Mouse (Mus musculus) kidney, adult 2 months (tissue): ENCODE results near the gene Bud23. TPM values are rescaled to one million over a fixed set of nuclear protein-coding genes. Genes with fewer than 3 reads are reported as not detected.

Source experiments
- DNase-seq: peaks from one replicate; pipeline ENCODE4 v3.0.0; 2021
- H3K27ac ChIP-seq: fragments of 200-500 bp; 2 replicates; pipeline ENCODE4 v1.5.1; 2012; ENCODE audit warnings: low read depth, low read length, control low read depth, inconsistent platforms; ENCODE audit not compliant: insufficient read depth
- H3K27me3 ChIP-seq: fragments of 200-500 bp; replicated peaks from 2 replicates; pipeline ENCODE4 v1.6.1; 2012; ENCODE audit warnings: mild to moderate bottlenecking, moderate library complexity, low read length, inconsistent platforms; ENCODE audit not compliant: control insufficient read depth, insufficient read depth
- H3K36me3 ChIP-seq: fragments of 200-500 bp; 2 replicates; pipeline ENCODE4 v1.6.1; 2012; ENCODE audit warnings: mild to moderate bottlenecking, moderate library complexity, low read length, inconsistent platforms; ENCODE audit not compliant: control insufficient read depth, insufficient read depth
- H3K4me1 ChIP-seq: fragments of 200-500 bp; 2 replicates; pipeline ENCODE4 v1.6.1; 2011; ENCODE audit warnings: low read length; ENCODE audit not compliant: control insufficient read depth, insufficient read depth
- H3K4me3 ChIP-seq: fragments of 200-500 bp; 2 replicates; pipeline ENCODE4 v1.5.1; 2011; ENCODE audit warnings: mild to moderate bottlenecking, low read depth, low read length, control low read depth; ENCODE audit not compliant: insufficient read depth
- CTCF ChIP-seq: fragments of 200-500 bp; conservative IDR thresholded peaks from 2 replicates; pipeline ENCODE4 v1.5.1; 2011; ENCODE audit warnings: low read depth, mild to moderate bottlenecking, control low read depth, low read length, moderate library complexity, mixed read lengths; ENCODE audit not compliant: insufficient read depth, insufficient read length
- POLR2A ChIP-seq: fragments of 200-500 bp; IDR thresholded peaks from one replicate; pipeline ENCODE4 v1.6.1; 2011; ENCODE audit warnings: low read depth, low read length, control low read depth
- WGBS: fragments of 180-500 bp; shearing (Covaris S2); methylation state at CpG from one replicate; pipeline ENCODE4 v1.1.7; 2018; 5-methylcytosine and 5-hydroxymethylcytosine counted together
- polyA plus RNA-seq: library from polyadenylated mRNA; depleted of rRNA; stranded (reverse); fragments of >200 nt; gene quantifications from 2 replicates; pipeline ENCODE4 v1.2.3, GENCODE M21; 2012

The Bud23 gene
- polyA plus RNA-seq, 1 experiment = 50.7 TPM

GRCm38 (mm10) chr5:135048539-135048938 is 16.2 kb downstream of the Bud23 start:
- no peak for DNase-seq
- Histone ChIP-seq H3K27ac (no peak overlapping the region), H3K4me1 (no peaks in the 10 kb centered on the region), H3K27me3 (no peaks in the 10 kb centered on the region), H3K36me3 (no peaks in the 10 kb centered on the region), H3K4me3 (no peak overlapping the region)
- WGBS = 91% methylated on average over 5 of the region's 5 CpGs
- TF ChIP-seq POLR2A = no peak
- TF ChIP-seq CTCF = no peak

DNA sequence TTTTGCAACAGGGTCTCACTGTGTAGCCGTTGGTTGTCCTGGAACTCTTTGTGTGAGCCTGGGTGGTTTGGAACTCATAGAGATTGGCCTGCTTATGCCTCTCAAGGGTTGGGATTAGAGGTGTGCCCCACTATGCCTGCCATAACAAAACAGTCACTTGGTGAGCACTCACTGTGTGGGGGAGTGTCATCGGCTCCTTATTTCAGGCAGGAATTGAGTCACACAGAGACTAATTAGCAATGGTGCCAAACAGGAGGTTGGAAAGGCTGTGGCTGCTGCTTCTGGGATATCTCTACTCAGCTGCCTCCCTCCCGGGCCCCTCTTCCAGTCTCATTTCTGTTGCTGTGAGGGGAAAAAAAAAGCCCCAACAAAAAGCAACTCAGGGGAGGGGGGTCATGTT is 20.2 kb downstream of the Bud23 start:
- no peaks in the 10 kb centered on the region for H3K36me3 ChIP-seq
- TF ChIP-seq POLR2A (no peak), CTCF (no peak)
- no peak for DNase-seq

GRCm38 (mm10) chr5:135042105-135042788 is 22.5 kb downstream of the Bud23 start:
- no peaks in the 10 kb centered on the region for H3K27me3 ChIP-seq
- WGBS = 61% methylated on average over 21 of the region's 21 CpGs
- no peaks in the 10 kb centered on the region for H3K36me3 ChIP-seq
- H3K4me3 ChIP-seq = no peak overlapping the region
- H3K4me1 ChIP-seq = no peaks in the 10 kb centered on the region
- no peak overlapping the region for H3K27ac ChIP-seq
- TF ChIP-seq CTCF (no peak), POLR2A (no peak)
- DNase-seq = no peak

More for the DNA sequence above, 20.2 kb downstream of the Bud23 start:
- H3K27me3 ChIP-seq = no peaks in the 10 kb centered on the region
- WGBS = 87% methylated on average over 3 of the region's 3 CpGs
- no peak overlapping the region for H3K4me3 ChIP-seq
- no peak overlapping the region for H3K27ac ChIP-seq
- H3K4me1 ChIP-seq = no peaks in the 10 kb centered on the region

- Histone ChIP-seq H3K27ac (no peak overlapping the region), H3K4me3 (no peak overlapping the region), H3K4me1 (no peaks in the 10 kb centered on the region), H3K36me3 (no peaks in the 10 kb centered on the region), H3K27me3 (no peaks in the 10 kb centered on the region)
- DNase-seq = no peak
- 74% methylated on average over 11 of the region's 11 CpGs for WGBS
- TF ChIP-seq CTCF (no peak), POLR2A (no peak)
Observed at GRCm38 (mm10) chr5:135040777-135041176, 24.0 kb downstream of the Bud23 start.

- Histone ChIP-seq H3K36me3 (no peaks in the 10 kb centered on the region), H3K4me1 (no peaks in the 10 kb centered on the region), H3K4me3 (no peak overlapping the region), H3K27ac (no peak overlapping the region), H3K27me3 (no peaks in the 10 kb centered on the region)
- DNase-seq = no peak
- no peak for TF ChIP-seq CTCF
- TF ChIP-seq POLR2A = no peak
- 68% methylated on average over 6 of the region's 6 CpGs for WGBS
Observed at GRCm38 (mm10) chr5:135040059-135040458, 24.7 kb downstream of the Bud23 start.

GRCm38 (mm10) chr5:135039541-135039940 is 25.2 kb downstream of the Bud23 start:
- Histone ChIP-seq H3K27me3 (no peaks in the 10 kb centered on the region), H3K27ac (no peak overlapping the region), H3K36me3 (no peaks in the 10 kb centered on the region), H3K4me3 (no peak overlapping the region), H3K4me1 (no peaks in the 10 kb centered on the region)
- no peak for TF ChIP-seq CTCF
- no peak for TF ChIP-seq POLR2A
- 85% methylated on average over 9 of the region's 9 CpGs for WGBS
- no peak for DNase-seq

- no peak for DNase-seq
- H3K36me3 ChIP-seq = no peaks in the 10 kb centered on the region
- H3K27ac ChIP-seq = no peak overlapping the region
- 80% methylated on average over 3 of the region's 3 CpGs for WGBS
- no peaks in the 10 kb centered on the region for H3K4me1 ChIP-seq
- H3K4me3 ChIP-seq = no peak overlapping the region
- H3K27me3 ChIP-seq = no peaks in the 10 kb centered on the region
- no peak for TF ChIP-seq CTCF
- no peak for TF ChIP-seq POLR2A
Observed at GRCm38 (mm10) chr5:135037946-135038345, 26.8 kb downstream of the Bud23 start.

DNA sequence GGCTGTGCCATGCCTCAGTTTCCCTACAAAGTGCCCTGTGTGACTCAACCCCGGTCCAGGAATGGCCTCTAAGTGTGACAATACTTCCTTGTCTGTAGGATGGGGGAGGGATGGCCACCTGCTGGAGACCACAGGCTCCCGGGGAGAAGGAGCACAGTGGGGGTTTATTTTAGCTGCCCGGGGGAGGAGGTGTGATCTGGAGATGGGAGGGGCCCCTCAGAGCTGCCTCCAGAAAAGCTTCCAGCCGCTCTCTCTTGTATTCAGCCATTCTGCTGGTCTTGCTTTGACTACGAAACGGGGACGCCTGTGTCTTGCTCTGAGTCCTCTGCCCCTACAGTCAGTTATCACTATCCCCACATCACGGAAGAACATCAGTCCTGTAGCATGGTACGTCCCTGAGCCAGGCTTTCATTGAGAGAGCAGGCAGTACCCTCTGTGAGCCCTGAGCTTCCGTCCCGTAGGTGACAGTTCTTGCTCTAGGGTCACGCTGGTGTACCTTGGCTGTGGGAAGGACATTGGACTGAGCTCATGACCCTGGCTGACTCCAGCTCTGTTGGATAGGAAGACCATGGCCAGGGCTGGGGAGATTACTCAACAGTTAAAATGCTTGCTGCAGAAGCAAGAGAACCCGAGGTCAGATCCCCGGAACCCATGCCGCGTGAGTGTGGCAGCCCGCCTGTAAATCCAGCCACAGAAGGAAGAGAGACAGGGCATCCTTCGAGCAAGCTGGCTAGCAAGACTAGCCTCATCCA is 29.0 kb downstream of the Bud23 start:
- WGBS = 64% methylated on average over 18 of the region's 18 CpGs
- TF ChIP-seq POLR2A = no peak
- no peak; the same call in 1 of the 2 replicates for TF ChIP-seq CTCF
- peak; percentile 72 for DNase-seq
- Histone ChIP-seq H3K36me3 (no peaks in the 10 kb centered on the region), H3K4me1 (no peaks in the 10 kb centered on the region), H3K4me3 (no peak overlapping the region), H3K27ac (no peak overlapping the region), H3K27me3 (no peaks in the 10 kb centered on the region)
